Mouse (Mus musculus) cerebellum, adult (tissue): ENCODE measurements around the gene Setd5.
A peak's percentile ranks its signal among the peaks of the same experiment; 100 is the strongest.

Source experiments
- ATAC-seq: cut with Nextera tagmentation; 2 replicates; pipeline ENCODE4 v1.9.2; 2017; ENCODE audit warnings: mild to moderate bottlenecking, moderate library complexity, mixed read lengths; ENCODE audit not compliant: insufficient number of reproducible peaks, low FRiP score, low TSS enrichment

Gene Setd5

DNA sequence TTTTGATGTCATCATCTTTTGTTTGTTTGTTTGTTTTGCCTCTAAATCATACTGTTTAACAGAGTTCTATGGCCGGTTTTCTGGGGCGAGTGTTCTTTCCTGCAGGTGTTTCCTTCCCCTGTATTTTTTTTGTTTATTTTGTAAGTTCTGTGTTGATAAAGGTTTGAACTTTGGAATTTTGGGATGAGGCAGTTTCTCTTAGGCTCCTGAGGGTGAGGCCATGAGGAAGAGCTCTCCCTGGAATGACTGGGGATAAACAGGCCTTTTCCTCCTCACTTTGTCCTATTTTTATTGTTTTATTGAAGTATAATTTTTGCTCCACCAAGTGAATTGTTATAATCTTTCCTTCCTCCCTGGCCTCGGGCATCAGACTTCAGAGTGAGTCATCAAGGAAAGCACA is 24.2 kb upstream of the Setd5 start:
- no peak for ATAC-seq

DNA sequence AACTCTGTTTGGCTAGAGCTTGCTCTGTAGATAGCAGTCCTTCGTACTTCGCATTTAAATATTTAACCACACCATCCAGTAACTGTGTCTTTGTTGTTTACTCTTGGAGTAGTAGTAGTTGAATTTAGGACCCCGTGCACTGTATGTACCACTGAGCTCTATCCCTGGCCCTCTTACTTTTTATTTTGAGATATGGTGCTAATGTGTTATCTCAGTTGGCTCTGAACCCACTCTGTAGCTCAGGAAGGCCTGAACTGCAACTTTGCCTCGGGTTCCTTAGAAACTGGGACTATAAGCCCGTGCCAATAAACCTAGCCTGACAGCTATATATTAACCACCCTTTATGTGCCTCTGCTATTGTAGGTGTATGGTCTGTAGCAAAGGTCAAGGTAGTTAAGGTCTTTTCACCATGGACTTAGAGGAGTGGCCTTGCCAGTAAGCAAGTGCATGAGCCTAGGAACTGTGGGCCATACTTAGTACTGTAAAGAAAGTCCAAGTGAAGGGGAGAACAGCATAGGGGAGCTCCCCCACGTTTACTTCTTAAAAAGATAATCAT is 22.5 kb upstream of the Setd5 start:
- ATAC-seq, result no peak

DNA sequence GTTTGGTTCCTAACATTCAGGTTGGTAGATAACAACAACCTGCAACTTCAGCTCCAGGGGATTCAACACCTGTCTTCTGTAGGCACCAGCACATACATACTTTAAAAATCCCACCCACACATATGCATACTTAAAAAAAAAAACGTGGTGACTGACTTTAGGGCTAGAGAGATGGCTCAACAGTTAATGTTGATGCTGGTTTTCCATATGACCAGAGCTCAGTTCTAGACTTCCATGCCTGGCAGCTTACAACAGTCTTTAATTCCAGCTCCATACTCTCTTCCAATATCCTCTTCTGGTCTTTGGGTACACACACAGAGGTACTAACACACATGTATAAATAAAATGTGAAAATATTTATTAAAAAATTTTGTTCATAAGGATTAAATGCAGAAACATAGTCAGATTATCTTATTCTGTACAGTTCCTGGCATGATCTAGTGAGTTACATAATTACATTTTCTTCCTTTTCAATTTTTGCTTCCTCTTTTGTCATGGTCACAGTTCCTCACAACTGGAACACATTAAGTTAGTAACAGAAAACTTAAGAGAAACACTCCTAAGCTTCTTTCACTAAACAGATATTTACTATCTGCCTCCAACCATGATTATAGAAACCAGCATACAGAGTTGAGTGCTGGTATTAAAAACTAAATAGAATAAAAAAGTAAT is 16.1 kb upstream of the Setd5 start:
- no peak for ATAC-seq

DNA sequence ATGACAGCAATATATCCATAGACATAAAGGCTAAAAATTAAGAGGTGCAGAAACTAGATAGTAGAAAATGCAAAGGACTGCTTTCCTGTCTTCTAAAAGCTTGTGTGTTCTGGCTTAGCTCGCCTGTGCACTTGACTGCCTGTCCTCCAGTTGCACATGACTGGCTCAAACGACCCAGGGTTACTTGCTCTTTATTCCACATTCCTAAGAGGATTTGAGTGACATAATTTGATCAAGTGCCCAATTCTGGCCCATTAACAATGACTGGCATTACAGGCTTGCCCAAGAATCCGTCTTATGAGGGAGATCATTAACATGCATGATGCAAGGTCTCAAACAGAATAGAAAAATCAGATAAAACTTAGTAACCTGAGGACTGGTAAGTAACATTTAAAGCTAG is 14.9 kb upstream of the Setd5 start:
- ATAC-seq, result no peak

GRCm38 (mm10) chr6:113063363-113063762 is 13.8 kb upstream of the Setd5 start:
- no peak for ATAC-seq

DNA sequence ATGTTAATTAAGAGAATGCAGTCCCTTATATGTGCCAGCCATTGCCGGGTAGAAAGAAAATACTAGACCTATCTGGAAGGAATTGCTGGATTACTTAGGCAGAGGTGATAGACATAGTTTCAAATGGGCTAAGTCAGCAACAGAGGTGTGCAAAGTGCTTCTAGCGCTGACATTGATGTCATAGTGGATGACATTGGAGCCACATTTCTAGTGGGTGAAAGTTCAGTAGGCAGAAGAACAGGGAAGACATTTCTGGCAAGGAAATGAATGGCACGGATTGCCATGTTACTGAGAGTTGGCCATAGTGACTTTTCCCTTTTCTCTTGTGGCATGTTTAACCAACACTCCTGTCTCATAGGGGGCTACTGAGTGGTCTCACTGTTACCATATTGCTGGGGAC is 12.0 kb upstream of the Setd5 start:
- ATAC-seq, result no peak

DNA sequence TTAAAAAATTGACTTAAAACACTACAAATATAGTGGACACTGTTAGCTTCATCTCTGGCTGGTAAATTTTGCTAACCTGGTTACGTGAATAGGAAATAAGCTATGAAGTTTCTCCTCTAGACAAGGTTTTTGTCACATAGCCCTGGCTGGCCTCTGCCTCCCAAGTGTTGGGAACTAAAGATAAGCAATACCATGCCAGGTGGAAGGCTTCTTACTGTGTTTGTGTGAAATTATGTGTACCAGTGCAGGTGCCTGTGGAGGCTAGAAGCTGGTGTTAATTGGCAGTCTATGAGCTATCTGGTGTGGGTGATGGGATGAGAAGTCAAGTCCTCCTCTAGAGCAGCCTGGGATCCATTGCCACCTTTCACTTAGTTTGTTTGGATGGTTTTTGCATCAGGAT is 8.0 kb upstream of the Setd5 start:
- no peak for ATAC-seq

GRCm38 (mm10) chr6:113075261-113075660 is 1.9 kb upstream of the Setd5 start:
- ATAC-seq, result no peak

GRCm38 (mm10) chr6:113076012-113076685 is 1.0 kb upstream of the Setd5 start:
- peak; percentile 82 for ATAC-seq

DNA sequence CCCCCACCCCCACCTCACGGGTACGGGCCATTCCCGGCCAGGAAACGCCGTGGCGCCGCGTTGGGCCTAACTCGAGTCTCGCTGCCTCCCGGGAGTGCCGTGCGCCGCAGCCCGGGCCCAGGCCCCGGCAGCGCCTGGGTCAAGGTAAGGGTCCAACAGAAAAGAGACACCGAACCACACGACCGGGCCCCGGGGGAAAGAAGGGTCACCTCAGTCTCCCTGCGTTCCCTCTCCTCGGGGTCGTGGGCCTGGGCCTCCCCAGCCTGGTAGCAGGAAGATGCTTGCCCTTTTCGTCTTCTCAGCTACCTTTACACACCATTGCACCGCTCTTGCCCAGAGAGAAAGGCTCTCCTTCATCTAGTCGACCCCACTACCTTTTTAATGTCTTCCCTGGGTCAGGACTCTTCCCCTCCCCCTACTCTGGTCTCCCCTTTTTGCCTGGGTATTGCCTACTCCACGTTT is 435 bp downstream of the Setd5 start:
- ATAC-seq, result no peak

DNA sequence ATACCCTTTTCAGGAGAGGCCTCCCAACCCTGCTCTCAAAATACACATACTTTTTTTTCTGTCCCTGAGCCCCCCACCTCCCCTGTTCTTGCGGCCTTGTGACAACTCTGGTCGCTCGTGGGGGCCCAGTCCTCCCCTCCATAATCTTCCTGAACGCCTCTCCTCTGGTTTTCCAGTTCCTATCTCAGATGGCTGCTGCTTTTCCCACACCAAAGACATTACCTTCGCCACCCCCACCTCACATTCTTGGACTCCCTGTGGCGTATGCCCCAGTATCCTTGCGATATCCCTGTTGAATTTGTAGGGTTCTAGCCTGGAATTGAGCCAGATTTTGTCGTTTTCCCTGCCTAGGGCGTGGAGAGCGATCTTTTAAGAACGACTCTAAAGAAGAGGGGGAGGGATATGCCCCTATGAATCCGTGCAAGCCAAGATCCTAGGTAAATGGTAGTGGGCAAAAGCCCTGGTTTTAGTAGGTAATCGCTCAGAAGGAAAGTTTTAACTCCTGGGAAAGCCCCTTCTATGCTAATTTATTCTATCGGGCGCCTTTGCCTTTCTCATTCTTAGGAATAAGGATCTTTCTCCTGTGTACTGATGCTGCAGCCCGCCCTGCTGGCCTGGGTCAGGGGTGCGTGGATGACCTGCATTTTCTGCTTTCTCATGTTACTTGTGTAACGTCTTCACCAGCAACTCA is 1.0 kb downstream of the Setd5 start:
- no peak for ATAC-seq

GRCm38 (mm10) chr6:113079492-113079891 is 2.3 kb downstream of the Setd5 start:
- no peak for ATAC-seq

GRCm38 (mm10) chr6:113082229-113082628 is 5.1 kb downstream of the Setd5 start:
- no peak for ATAC-seq

GRCm38 (mm10) chr6:113084590-113084989 is 7.4 kb downstream of the Setd5 start:
- no peak for ATAC-seq

GRCm38 (mm10) chr6:113093206-113093605 is 16.0 kb downstream of the Setd5 start:
- ATAC-seq, result 0 out of 2 replicates have a peak, but pooled peaks have one; percentile 20

DNA sequence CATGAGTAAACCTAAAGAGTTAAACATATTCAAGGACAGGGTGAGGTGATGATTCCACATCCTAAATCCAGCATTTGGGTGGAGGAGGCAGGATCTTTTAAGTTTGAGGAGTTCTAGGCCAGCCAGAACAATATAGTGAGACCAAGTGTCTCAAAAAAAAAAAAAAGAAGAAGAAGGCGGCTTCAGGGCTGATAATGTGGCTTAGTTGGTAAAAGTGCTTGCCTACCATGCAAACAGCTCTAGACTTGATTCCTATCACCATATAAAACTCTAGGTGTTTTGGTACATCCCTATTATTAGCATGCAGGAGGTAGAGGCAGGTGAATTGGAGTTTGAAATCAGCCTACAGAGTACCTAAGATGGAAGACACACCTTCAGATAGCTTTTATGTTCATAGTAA is 18.4 kb downstream of the Setd5 start:
- ATAC-seq, result no peak

DNA sequence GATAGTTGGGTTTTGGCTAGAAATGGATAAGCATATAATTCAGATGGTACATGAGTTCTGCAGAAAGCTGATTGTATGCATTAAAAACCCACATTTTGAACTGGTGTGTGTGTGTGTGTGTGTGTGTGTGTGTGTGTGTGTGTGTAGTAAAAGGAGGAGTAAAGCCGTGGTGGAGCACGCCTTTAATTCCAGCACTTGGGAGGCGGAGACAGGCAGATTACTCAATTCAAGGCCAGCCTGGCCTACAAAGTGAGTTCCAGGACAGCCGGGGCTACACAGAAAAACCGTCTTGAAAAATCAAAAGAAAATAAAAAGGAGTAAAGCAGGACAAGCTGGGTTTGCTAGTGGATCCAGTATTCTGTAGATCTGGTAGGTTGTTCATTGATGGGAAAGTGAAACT is 20.5 kb downstream of the Setd5 start:
- ATAC-seq, result no peak

DNA sequence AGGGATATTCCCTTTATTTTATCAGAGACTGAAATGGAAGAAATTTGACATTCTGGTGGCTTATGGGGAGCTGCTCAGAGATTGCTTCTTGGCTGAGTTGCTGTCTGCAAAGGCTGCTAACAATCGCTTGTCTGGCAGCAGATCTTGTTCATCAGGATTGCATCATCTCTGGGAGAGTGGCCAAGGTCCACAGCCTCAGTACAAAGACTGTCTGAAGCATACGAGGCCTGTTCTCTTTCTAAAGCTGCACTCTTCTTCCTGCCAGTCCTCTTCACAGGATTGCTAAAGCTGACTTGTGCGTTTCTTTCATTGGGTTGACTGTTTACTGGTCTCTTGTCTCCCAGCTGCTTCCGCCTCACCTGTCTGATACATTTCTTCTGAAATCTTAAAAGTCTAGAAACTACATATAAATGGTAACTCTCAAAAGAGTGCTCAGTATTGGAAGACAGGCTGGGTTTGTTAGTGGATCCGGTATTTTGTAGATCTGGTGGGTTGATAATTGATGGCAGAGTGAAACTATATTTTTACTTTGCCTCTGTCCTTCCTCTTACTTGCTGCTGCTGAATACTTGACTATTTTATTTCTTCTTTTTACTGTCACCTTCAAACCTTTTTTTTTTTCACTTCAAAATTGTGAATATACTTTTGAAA is 22.6 kb downstream of the Setd5 start:
- ATAC-seq, result peak; percentile 95

DNA sequence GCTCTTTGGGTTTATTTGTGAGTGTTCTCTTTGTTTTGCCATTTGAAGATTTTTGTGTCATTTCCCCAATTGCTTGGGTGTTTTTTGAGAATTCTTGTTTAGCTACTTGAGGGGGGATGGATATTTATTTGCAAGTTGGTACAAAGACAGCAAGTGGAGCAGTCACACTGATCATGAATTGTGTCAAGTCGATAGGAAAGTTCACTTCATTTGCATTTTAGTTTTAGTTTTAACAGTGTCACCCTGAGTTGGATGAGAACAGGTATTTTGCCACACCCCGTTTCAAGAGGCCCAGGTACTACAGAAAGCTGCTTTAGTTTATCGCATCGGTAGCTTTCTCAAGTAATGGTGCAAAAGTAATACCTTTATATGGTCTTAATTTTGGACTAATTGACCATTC is 25.4 kb downstream of the Setd5 start:
- ATAC-seq, result no peak

DNA sequence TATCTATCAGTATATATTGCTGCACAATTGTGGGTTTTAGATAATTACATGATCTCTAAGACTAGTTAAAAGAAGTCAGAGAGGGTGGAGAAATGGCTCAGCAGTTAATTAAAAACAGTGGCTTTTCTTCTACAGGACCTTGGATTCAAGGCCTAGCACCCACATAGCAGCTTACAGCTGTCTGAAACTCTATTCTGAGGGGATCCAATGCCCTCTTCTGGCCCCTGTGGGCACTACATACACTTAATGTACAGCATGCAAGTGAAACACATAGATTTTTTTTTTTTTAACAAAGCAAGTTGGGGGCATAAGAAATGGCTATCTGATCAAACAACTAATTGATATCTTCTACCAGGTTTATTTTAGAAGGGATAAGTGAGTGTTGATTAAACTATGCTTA is 26.6 kb downstream of the Setd5 start:
- ATAC-seq, result no peak

- ATAC-seq, result no peak
Measured at GRCm38 (mm10) chr6:113109378-113109777, 32.2 kb downstream of the Setd5 start.
